Mouse (Mus musculus) brain, embryonic 14.5 days (tissue): ENCODE measurements around the gene Uhrf1.

Experiments
- CTCF ChIP-seq: fragments of 200-500 bp; IDR thresholded peaks from 2 replicates; pipeline ENCODE4 v1.5.1; 2012; ENCODE audit warnings: inconsistent platforms, mild to moderate bottlenecking, moderate library complexity, borderline replicate concordance; ENCODE audit not compliant: insufficient read depth, insufficient read length; ENCODE audit errors: extremely low read depth
- POLR2A ChIP-seq: fragments of 200-500 bp; IDR thresholded peaks from 2 replicates; pipeline ENCODE4 v1.6.1; 2012; ENCODE audit warnings: mild to moderate bottlenecking, inconsistent platforms, borderline replicate concordance; ENCODE audit not compliant: poor library complexity, insufficient read depth, insufficient read length, severe bottlenecking; ENCODE audit errors: extremely low read depth

GRCm38 (mm10) chr17:56338909-56339308 lies 35.8 kb downstream of the Uhrf1 start:
- TF ChIP-seq CTCF (peak; percentile 47; the same call in 1 of the 2 replicates), POLR2A (no peak)
